19 mouse cellular contexts compared by ENCODE assay signal in the genomic region with DNA sequence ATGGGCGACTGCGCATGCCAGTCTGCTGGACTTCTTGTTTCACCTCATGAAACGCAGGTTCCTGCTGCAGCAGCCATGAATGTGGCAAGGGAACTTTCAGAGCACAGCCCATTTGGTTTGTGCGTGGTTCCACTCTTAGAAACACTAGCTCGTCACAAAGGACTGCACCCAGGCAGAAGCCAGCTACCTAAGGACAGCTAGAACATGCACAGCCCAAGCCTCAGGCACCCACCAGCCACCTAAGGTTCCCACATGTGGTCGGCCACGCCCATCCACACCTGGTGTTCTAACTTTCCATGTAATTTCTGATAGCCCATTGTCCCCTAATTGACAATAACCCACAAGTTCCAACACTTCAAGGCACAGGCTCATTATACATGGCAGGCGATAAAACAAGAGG.
"Had no signal": no experiment of that assay in that cellular context is flagged by ENCODE, and none has a peak within 500 bp of the region (broad histone marks: within the 10 kb centered on the region; RNA-seq: fewer than 3 reads in every experiment).

No protein-coding gene starts in this region.

- DNase-seq: lung, adult 18-20 months; lung, embryonic 14.5 days; lung, postnatal 10 days; lung, postnatal 4 days; midbrain, embryonic 14.5 days; retina, postnatal 1 day; right cerebral cortex, adult 18-20 months; right cerebral cortex, postnatal 25 days; right cerebral cortex, postnatal 4 days; spleen, adult 18-20 months; thymus, adult 18-20 months; thymus, postnatal 14 days; thymus, postnatal 36 days had no signal

- H3K4me2 ChIP-seq: lung, embryonic 14.5 days; midbrain, embryonic 12.5 days; neural tube, embryonic 13.5 days; neural tube, embryonic 15.5 days had no signal

- H3K36me3 ChIP-seq: midbrain, embryonic 10.5 days; midbrain, embryonic 12.5 days; neural tube, embryonic 13.5 days; neural tube, embryonic 15.5 days had no signal

- H3K9ac ChIP-seq: lung, embryonic 14.5 days; midbrain, embryonic 12.5 days; neural tube, embryonic 13.5 days; neural tube, embryonic 15.5 days had no signal

- ATAC-seq: midbrain, embryonic 16.5 days had no signal

- H3K9me3 ChIP-seq: midbrain, embryonic 10.5 days; midbrain, embryonic 12.5 days; neural tube, embryonic 13.5 days; neural tube, embryonic 15.5 days had no signal

- H3K27me3 ChIP-seq: midbrain, embryonic 12.5 days; neural tube, embryonic 13.5 days; neural tube, embryonic 15.5 days had no signal

- H3K27ac ChIP-seq: midbrain, embryonic 10.5 days; midbrain, embryonic 12.5 days; neural tube, embryonic 13.5 days; neural tube, embryonic 15.5 days had no signal

- H3K4me3 ChIP-seq: midbrain, embryonic 10.5 days; midbrain, embryonic 12.5 days; myocyte; neural tube, embryonic 13.5 days; neural tube, embryonic 15.5 days had no signal
